Mouse (Mus musculus): ENCODE data around the gene Prep. TPM values are rescaled to one million over a fixed set of nuclear protein-coding genes. Genes with fewer than 3 reads are reported as not detected.

Gene Prep
- polyA plus RNA-seq, 1 experiment = 49.2 TPM

- TF ChIP-seq MYOD1 (IDR thresholded peaks at IDR 0.05; ENCODE audit: control insufficient read depth, insufficient read length, low read depth) (no peak), USF1 (IDR thresholded peaks at IDR 0.05; ENCODE audit: low read depth) (no peak), CEBPB (IDR thresholded peaks at IDR 0.05; ENCODE audit: low read depth) (no peak), FOSL1 (IDR thresholded peaks at IDR 0.05; ENCODE audit: insufficient read depth, low read length, poor library complexity, severe bottlenecking) (no peak), CTCF (IDR thresholded peaks at IDR 0.05; ENCODE audit: control insufficient read depth, insufficient read depth, insufficient read length) (no peak), MYOG (IDR thresholded peaks at IDR 0.05; ENCODE audit: control insufficient read depth, extremely low read depth, insufficient read length) (no peak), MAX (IDR thresholded peaks at IDR 0.05) (no peak)
- H3ac ChIP-seq (ENCODE audit: control insufficient read depth, insufficient read length, low read depth) = no peak overlapping the region
- peaks cover 82% of the 10 kb centered on the region for H3K79me2 ChIP-seq (ENCODE audit: control insufficient read depth, insufficient read depth)
- H3K79me3 ChIP-seq (ENCODE audit: low read depth) = peaks cover 71% of the 10 kb centered on the region
- H3K4me3 ChIP-seq (ENCODE audit: insufficient read depth, poor library complexity, severe bottlenecking) = no peak overlapping the region
- H3K36me3 ChIP-seq (ENCODE audit: control insufficient read depth, insufficient read depth) = peaks cover 35% of the 10 kb centered on the region
- no peaks in the 10 kb centered on the region for H3K27me3 ChIP-seq (ENCODE audit: control insufficient read depth, insufficient read depth, insufficient read length)
These were observed 2.6 kb downstream of the Prep start for GRCm38 (mm10) chr10:45069557-45069956.

- Histone ChIP-seq H3K4me3 (ENCODE audit: insufficient read depth, poor library complexity, severe bottlenecking) (no peak overlapping the region), H3K79me2 (ENCODE audit: control insufficient read depth, insufficient read depth) (peaks cover 91% of the 10 kb centered on the region), H3K27me3 (ENCODE audit: control insufficient read depth, insufficient read depth, insufficient read length) (no peaks in the 10 kb centered on the region), H3K79me3 (ENCODE audit: low read depth) (peaks cover 78% of the 10 kb centered on the region), H3ac (ENCODE audit: control insufficient read depth, insufficient read length, low read depth) (no peak overlapping the region), H3K36me3 (ENCODE audit: control insufficient read depth, insufficient read depth) (peaks cover 42% of the 10 kb centered on the region)
- no peak for TF ChIP-seq MYOD1 (IDR thresholded peaks at IDR 0.05; ENCODE audit: control insufficient read depth, insufficient read length, low read depth)
- TF ChIP-seq CEBPB (IDR thresholded peaks at IDR 0.05; ENCODE audit: low read depth) = no peak
- TF ChIP-seq USF1 (IDR thresholded peaks at IDR 0.05; ENCODE audit: low read depth) = no peak
These were observed 3.4 kb downstream of the Prep start for GRCm38 (mm10) chr10:45070362-45070761.

- Histone ChIP-seq H3K79me2 (ENCODE audit: control insufficient read depth, insufficient read depth) (peaks cover 92% of the 10 kb centered on the region), H3ac (ENCODE audit: control insufficient read depth, insufficient read length, low read depth) (no peak overlapping the region), H3K27me3 (ENCODE audit: control insufficient read depth, insufficient read depth, insufficient read length) (no peaks in the 10 kb centered on the region), H3K4me3 (ENCODE audit: insufficient read depth, poor library complexity, severe bottlenecking) (no peak overlapping the region), H3K36me3 (ENCODE audit: control insufficient read depth, insufficient read depth) (peaks cover 49% of the 10 kb centered on the region), H3K79me3 (ENCODE audit: low read depth) (peaks cover 84% of the 10 kb centered on the region)
- TF ChIP-seq MYOD1 (IDR thresholded peaks at IDR 0.05; ENCODE audit: control insufficient read depth, insufficient read length, low read depth) (no peak), MYOG (IDR thresholded peaks at IDR 0.05; ENCODE audit: control insufficient read depth, extremely low read depth, insufficient read length) (no peak), MAX (IDR thresholded peaks at IDR 0.05) (no peak), CTCF (IDR thresholded peaks at IDR 0.05; ENCODE audit: control insufficient read depth, insufficient read depth, insufficient read length) (no peak), FOSL1 (IDR thresholded peaks at IDR 0.05; ENCODE audit: insufficient read depth, low read length, poor library complexity, severe bottlenecking) (no peak), USF1 (IDR thresholded peaks at IDR 0.05; ENCODE audit: low read depth) (no peak), CEBPB (IDR thresholded peaks at IDR 0.05; ENCODE audit: low read depth) (no peak)
These were observed 4.2 kb downstream of the Prep start for GRCm38 (mm10) chr10:45070929-45071813.

GRCm38 (mm10) chr10:45072339-45072738 is 5.3 kb downstream of the Prep start:
- Histone ChIP-seq H3K4me3 (ENCODE audit: insufficient read depth, poor library complexity, severe bottlenecking) (no peak overlapping the region), H3ac (ENCODE audit: control insufficient read depth, insufficient read length, low read depth) (no peak overlapping the region), H3K36me3 (ENCODE audit: control insufficient read depth, insufficient read depth) (peaks cover 49% of the 10 kb centered on the region), H3K27me3 (ENCODE audit: control insufficient read depth, insufficient read depth, insufficient read length) (no peaks in the 10 kb centered on the region), H3K79me2 (ENCODE audit: control insufficient read depth, insufficient read depth) (peaks cover 100% of the 10 kb centered on the region), H3K79me3 (ENCODE audit: low read depth) (peaks cover 91% of the 10 kb centered on the region)
- TF ChIP-seq USF1 (IDR thresholded peaks at IDR 0.05; ENCODE audit: low read depth) (no peak), MYOD1 (IDR thresholded peaks at IDR 0.05; ENCODE audit: control insufficient read depth, insufficient read length, low read depth) (no peak), FOSL1 (IDR thresholded peaks at IDR 0.05; ENCODE audit: insufficient read depth, low read length, poor library complexity, severe bottlenecking) (no peak), CTCF (IDR thresholded peaks at IDR 0.05; ENCODE audit: control insufficient read depth, insufficient read depth, insufficient read length) (no peak), MYOG (IDR thresholded peaks at IDR 0.05; ENCODE audit: control insufficient read depth, extremely low read depth, insufficient read length) (no peak), MAX (IDR thresholded peaks at IDR 0.05) (no peak), CEBPB (IDR thresholded peaks at IDR 0.05; ENCODE audit: low read depth) (no peak)

GRCm38 (mm10) chr10:45074543-45074942 is 7.5 kb downstream of the Prep start:
- Histone ChIP-seq H3K36me3 (ENCODE audit: control insufficient read depth, insufficient read depth) (peaks cover 56% of the 10 kb centered on the region), H3K79me3 (ENCODE audit: low read depth) (peaks cover 89% of the 10 kb centered on the region), H3K4me3 (ENCODE audit: insufficient read depth, poor library complexity, severe bottlenecking) (no peak overlapping the region), H3K79me2 (ENCODE audit: control insufficient read depth, insufficient read depth) (peaks cover 100% of the 10 kb centered on the region), H3K27me3 (ENCODE audit: control insufficient read depth, insufficient read depth, insufficient read length) (no peaks in the 10 kb centered on the region), H3ac (ENCODE audit: control insufficient read depth, insufficient read length, low read depth) (no peak overlapping the region)
- TF ChIP-seq CTCF (IDR thresholded peaks at IDR 0.05; ENCODE audit: control insufficient read depth, insufficient read depth, insufficient read length) (no peak), MYOG (IDR thresholded peaks at IDR 0.05; ENCODE audit: control insufficient read depth, extremely low read depth, insufficient read length) (no peak), CEBPB (IDR thresholded peaks at IDR 0.05; ENCODE audit: low read depth) (no peak)
